Mouse (Mus musculus) brain, embryonic 18.5 days (tissue): Measurements from ENCODE around the gene Gm3336.

Source experiments
- DNase-seq: peaks from one replicate; pipeline ENCODE4 v3.0.0-alpha.2; 2012; ENCODE audit warnings: low read depth, low spot score

Gm3336 gene

DNA sequence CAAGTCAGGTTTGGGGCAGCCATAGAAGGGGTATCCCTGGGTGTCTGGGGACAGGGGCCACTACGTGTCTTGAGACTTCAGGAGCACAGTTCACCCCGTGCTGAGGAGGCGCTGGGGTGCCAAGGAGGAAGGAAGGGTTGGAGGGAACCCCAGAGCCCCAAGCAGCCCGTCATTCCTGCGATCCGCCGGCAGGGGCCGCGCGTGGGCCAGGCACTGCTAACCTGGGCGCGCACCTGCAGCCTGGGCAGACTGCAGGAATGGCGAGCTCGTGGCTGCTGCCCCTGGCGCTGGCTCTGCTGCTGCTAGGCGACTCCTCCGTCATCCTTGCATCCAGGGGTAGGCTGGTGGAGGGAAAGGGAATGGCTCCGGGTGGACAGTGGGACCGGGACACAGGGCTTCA lies at the start of gene Gm3336:
TSS of gene Gm3336 (plus strand) at position 247 of the 400 bp plus-strand sequence.
- DNase-seq = no peak

DNA sequence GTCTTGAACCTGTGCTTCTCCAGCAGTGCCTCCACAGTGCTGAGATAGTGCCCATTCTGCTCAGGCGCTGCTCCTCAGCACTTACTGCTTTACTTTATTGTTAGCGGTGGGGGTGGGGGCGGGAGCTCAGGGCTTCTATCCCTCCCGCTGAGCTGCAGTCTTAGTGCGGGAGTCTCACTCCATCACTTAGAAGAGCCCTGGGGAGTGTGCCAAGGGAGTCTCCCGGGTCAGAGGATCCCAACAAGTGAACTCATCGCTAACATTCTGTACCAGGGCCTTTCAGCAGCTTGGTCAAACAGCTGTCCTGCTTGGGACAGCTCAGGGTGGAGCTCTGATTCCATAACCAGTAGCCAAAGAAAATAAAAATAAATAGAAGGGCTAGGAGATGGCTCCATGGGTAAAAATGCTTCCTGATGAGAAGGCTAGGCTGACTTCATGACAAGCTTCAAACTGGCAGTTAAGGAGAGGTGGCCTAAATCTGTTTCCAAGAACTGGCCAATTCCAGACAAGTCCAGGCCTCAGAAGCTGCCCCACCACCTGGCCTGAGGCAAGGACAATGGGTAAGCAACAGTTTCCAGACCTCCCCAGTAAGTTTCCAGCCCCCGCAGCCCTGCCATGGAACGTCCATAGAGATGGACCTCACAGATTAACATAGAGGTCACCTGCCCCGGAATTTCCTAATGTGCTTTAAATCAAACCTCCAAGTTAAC lies 46.6 kb upstream of the Gm3336 start:
- DNase-seq = no peak

DNA sequence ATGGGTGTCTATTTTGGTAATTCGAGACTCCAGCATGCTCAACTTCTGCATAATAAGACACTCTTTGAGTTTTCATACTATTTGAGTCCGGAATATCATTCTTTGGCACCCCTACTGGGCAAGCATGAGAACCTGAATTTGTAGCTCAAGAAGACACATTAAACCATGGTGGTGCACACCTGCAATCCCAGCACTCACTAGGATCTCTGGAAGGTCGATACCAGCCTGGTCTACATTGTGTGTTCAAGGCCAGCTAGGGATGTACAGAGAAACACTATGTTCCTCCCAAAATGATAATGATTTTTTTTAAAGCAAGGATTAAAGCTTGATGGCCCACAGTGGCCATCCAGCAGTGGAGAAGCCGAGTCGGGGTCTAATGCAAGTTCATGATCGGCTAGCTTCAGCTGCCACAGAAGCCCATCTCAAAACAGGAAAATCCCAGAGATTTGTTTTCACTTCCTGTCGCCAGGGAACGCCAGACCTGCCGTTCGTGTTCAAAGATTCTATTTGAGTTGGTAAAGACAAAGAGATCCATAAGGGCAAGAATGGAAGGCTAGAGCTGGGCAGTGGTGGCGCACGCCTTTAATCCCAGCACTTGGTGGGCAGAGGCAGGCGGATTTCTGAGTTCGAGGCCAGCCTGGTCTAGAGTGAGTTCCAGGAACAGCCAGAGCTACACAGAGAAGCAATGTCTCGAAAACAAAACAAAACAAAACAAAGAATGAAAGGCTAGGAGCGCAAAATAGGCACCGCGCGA lies 45.8 kb upstream of the Gm3336 start:
- no peak for DNase-seq

DNA sequence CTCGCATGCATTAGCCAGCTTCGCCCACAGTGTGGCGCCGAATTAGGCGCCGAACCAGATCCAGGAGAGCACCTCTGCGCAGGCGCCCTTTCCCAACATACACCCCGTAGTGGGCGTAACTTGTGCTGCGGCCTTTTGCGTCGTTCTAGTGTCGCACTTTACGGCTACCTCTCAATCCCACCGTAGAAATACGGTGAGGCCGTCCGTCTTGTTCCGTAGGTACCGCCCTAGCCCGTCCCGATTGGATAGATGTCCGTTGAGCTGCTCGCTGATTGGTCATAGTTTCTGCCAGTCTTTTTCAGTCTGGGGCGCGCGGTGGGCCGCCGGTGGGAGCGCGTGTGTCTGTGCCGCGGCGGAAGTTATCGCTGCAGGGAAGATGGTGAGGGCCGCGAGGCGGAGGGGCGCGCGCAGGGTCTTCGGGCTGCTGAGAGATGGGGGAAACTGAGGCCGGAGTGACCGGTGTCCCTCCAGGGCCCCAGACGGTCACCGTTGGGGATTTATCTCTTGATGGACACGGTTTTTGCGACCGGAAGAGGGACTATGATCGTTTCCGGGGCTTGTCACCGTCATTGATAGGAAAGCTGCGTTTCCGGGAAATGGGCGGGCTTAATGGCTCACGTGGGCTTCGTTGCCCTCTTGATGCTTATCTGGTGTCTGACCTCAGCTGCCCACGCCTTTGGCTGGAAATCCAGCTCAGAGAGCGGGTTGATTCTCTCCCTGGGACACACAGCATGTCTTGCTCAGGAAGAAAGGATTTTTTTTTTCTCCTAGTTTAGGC lies 45.1 kb upstream of the Gm3336 start, which contains the start of gene Lsm4:
TSS of gene Lsm4 (plus strand) at position 170 of the 778 bp plus-strand sequence.
- peak; percentile 99 for DNase-seq

DNA sequence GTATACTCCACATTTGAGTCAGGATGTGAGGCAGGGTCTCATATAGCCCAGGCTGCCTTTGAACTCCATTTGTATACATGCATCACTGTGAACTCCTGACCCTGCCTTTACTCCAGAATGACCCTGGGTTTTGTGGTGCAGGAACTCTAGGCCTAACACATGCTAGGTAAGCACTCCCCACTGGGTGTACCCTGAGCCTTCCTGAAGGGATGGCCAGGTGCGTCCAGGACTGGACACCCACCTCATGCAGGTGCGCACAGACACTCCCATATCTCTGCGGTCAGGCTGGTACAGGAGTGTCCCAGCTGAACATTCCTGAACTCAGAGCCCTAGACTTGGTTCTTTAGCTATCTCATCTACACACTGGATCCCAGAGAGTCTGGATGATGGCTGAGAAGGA lies 44.2 kb upstream of the Gm3336 start:
- no peak for DNase-seq

DNA sequence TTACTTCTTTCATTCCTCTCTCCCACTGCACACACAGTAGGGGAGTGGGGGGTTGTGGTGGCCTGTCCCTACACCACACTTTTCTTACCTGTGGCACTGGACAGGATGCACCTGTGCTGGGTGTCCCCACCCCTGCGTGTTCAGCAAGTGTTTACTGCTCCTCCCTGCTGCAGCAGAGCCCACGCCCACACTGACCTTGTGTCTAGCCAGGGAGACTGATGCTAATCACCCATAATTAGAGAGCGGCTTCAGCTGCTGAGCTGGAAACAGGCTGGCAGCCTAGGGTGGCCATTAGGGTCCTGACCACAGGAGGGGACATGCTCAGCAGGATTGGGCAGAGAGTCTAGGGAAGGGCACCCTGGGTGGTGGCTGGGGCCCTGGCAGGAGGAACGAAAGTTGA lies 43.6 kb upstream of the Gm3336 start:
- DNase-seq = no peak

DNA sequence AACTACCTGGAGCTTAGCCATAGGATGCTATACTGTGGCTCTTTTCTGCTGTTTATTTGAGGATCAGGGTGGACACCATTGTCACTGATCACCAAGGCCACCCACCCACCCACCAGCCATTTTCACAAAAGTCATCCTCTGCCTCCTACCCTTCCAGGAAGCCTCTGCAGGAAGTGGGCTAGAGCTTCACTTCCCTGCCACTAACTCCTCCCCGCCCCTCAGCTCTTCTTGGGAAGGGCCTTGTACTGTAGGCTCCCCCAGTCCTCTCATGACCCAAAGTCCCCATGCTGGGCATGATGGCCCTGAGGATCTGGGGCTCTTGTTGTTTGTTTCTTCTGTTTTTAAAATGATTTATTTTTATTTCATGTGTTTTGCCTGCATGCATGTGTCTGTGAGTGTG lies 43.0 kb upstream of the Gm3336 start:
- no peak for DNase-seq

DNA sequence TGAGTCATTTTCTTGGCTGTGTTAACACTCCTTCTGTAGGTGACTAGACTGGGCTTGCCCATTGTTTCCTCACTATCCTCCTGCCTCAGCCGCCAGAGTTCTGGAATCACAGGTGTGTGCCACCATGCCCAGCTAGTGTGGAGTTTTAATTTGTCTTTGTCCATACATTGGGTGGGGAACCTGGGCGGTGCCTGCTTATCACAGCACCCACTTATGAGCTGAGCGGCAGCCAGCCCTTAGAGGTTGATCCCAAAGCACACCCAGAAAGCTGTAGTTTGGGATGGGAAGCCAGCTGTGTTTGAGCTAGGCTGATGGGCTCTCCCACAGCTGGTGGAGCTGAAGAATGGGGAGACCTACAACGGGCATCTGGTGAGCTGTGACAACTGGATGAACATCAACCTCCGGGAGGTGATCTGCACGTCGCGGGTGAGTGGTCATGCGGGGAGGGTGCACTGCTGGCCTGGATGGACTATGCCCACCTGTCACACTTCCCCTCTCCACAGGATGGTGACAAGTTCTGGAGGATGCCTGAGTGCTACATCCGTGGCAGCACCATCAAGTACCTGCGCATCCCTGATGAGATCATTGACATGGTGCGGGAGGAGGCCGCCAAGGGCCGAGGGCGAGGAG lies 40.8 kb upstream of the Gm3336 start:
- no peak for DNase-seq

DNA sequence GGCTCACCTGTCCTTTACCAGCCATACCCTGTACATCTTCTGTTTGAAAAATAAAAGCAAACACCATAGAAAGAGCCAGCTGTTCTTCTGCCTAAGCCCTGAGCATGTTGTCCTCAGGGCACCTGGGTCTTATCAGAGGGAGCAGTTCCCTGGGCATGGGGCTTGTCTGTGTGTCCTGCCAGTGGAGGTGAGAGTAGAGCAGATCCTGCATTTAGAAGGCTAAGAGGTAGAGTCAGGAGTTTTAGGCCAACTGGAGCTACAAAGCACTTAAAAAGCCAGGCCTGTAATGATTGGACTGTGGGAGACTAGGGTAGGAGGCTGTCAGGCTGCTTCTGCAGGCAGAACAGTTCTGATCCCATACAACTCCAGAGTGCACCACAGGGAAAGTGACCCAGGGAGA lies 39.7 kb upstream of the Gm3336 start:
- DNase-seq = no peak

DNA sequence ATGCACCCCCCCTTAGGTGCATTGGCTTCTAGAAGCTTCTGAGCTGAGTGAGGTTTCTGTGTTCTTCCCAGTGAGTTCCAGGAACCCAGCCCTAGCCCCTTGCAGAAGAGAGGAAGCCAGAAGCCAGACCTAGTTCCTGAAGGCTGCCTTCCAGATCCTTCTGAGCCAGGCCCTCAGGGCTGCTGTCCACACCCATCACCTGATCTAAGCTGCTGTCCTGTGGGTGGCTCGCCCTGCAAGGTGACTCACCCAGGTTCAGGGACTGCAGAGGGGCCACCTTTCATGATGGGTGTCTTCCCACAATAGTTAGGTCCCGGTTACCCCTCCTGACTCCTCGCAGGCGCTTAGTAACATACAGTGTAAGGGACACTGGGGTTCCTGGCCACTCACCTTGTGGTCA lies 38.9 kb upstream of the Gm3336 start:
- DNase-seq = no peak

DNA sequence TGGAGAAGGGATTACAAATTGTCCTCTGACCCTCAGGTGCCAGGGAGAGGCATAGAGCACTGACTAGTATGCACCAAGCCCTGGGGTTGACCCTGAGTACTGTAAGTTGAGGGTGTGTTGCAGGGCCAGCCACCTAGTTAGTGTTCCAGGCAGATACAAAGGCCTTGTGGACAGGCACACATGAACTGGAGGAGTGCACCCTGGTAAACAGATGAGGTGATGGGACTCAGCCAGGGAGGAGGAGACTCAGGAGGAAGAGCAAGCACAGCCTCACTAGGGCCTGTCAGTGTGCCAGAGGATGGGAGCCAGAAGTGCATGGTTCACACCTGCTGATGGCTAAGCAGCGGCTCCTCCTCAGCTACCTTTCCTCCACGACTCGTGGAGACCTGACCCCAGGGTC lies 38.3 kb upstream of the Gm3336 start:
- DNase-seq = no peak

DNA sequence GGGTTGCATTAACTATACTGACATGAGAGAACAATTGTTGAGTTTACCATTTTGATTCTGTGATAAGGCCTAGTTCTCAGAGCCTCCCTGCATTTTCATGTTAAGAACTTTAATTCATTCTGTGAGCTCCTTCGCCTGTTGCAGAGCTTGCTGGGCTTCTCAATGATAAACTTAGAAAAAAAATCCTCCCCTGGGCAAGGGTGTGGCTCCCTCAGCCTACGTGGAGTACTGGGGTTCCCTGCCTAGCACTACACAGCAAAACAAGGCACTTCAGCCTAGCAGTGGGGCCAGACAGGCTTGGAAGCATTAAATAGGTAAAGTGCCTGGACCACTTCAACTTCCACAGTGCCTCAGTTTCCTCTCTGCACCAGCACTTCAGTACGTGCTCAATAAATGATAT lies 36.9 kb upstream of the Gm3336 start:
- no peak for DNase-seq

DNA sequence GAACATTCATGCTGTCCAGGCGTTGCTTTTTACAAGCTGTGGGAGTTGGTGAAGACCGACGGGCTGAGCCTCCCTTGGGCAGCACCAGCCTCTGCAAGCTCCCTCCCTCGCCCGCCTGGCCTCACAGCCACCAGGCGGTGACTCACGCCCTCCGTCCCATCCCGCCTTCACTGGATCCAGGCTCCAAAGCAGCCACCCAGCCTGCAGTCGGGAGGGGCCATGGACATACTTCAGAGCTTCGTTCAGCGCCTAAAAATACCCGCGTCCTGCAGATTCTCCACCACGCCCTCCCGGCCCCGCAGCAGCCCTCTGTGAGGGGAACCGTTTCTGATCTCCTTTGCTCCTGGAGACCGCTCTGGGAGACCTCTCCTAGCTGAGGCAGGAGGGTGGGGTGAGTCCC lies 36.1 kb upstream of the Gm3336 start:
- no peak for DNase-seq

DNA sequence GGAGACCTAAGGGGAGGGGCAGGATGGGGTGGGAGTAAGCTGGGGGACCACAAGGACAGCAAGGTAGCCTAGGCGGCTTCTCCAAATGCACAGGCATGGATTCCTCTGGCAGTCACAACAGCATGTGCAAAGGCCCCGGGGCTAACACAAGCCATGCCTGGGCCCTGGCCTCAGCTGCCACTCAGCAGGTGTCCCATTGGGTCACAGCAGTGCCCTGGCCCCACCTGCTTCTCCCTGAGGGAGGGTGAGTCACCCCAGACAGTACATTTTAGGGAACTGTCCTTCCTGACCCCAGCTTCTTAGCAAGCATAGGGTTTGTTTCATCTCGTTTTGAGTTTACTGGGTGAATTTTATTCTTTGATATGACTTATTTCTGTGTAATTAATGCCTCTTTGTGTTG lies 35.7 kb upstream of the Gm3336 start:
- DNase-seq = no peak

DNA sequence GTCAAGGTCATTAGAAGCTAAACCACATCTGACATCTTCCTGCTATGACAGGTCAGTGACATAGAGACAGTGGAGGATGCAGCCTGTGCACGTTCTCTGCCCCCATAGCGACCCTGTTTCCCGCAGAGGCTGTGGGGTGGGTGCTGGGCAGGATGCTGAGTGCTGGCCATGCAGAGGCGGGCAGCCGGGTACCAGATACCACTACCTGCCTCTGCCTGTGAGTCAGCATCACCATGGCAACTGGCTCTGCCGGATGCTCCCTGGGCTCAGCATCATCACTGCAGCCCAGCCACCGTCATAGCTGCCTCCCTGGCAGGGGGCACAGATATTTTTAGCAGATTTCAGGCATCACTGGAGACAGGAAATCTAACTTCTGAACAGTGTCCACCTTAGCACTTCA lies 34.1 kb upstream of the Gm3336 start:
- DNase-seq = no peak

DNA sequence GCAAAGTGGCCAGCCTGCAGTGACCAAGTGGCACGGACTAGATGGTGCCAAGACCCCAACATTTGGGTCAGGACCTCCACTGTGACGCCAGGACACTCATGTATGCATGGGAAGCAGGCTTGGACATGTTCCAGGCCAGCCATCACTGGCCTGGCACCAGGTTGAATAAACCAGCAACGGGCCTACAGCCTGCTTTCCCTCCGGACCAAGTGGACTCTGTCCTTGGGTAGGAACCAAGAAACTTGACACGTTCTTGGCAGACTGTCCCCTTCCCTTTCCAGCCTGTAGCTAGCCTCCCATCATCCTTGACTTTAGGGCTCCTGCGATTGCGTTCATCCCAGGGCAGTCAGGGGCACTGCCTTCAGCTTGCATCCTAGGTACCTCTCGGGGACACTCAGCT lies 30.8 kb upstream of the Gm3336 start:
- no peak for DNase-seq

DNA sequence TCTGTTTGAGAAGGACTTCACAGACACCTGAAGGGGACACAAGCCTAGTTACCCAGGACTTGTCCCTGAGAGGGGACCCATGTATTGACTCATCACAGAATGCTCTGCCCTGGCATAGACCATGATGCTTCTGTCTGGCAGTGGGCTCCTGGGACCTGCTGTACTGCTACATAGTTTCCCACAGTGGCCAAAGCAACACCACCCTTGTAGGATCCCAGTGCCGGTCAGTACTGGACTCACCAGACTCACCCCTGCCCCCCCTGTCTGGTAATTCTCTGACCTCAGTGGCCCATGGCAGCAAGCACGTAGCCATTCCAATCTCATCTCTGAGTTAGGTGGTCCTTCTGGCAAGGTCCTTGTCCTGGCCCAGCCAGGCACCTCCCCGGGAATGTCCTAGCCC lies 30.2 kb upstream of the Gm3336 start:
- DNase-seq = no peak

DNA sequence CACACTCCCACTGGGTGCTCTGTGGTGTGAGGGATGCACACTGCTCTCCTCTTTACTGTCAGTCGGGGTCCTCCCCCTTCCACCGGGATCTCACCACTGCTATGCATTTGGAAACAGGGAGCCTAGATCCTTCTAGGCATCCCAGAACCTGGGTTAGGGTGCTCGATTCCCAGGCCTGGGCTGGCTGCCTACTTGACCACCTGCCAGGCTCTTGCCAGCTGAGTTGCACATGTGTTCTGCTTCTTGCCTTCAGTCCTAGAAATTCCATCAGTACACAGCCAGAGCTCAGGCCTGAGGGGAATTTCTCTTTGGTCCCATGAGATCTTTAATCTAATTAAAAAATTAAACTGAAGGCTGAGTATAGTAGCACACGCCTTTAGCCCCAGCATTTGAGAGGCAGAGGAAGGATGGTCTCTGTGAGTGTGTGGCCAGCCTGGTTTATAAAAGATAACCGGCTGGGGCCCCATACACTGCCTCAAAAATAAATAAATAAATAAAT lies 28.4 kb upstream of the Gm3336 start:
- DNase-seq = no peak

DNA sequence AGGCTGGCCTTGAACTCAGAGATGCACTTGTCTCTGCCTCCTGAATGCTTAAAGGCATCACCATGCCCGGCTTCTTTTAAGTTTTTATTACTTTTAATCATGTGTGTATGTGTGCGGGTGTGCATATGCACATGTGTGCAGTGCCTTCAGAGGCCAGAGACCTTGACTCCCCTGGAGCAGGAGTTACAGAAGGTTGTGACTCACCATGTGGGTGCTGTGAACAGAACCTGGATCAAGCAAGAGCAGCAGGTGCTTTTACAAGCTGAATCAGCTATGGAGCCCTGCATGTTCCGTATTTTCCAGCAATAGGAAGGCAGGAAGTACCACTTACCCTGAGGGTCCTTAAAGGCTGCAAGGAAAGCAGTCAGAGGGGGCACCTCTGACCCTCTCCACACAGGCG lies 27.1 kb upstream of the Gm3336 start:
- no peak for DNase-seq

DNA sequence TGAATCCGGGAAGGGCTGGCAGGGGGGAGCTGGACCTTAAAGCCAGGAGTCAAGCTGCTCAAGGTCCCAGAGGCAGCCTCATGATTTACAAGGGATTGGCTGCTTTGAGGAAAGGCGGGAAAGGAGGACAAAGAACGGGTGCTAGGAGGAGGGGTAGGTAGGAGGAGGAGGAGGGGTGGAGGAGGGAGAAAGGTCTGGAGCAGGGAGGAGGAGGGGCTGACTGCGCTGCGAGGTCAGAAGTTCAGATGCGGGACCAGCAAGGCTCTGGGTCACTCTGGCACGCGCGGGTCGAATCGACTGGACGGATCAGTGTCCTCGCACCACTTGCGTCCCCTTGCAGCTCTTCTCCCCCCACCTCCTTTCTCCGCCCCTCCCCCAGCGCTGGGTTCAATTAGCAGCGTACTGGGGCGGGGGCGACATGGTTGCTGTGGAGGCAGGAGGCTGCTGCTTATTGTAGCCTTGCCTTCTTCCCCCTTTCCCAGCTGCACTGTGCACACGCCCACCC lies 26.6 kb upstream of the Gm3336 start:
- DNase-seq = no peak

DNA sequence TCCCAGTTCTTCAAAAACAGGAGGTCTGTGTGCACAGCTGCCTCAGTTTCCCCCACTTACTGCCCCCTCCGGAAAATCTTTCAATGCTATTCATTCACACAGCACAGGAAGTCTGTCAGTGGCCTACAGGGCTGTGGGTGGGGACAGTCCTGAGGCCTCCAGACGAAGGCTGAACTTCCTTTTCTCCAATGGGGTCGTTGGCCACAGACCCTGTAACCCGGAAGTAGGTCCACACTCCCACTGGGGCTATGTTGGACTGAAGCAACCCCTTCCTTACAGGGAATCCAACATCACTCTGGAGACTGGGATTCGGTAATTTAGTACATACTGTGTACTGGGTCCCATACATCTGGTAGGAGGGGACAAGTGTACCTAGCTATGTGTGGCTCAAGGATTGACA lies 24.7 kb upstream of the Gm3336 start:
- DNase-seq = no peak
